8 mouse cellular contexts compared by ENCODE assay signal in genomic region chr12:75595291-75596153, GRCm38 (mm10). TPM values are rescaled to one million over a fixed set of nuclear protein-coding genes. Genes with fewer than 3 reads are reported as not detected.
DNase-seq lines count a peak whose midpoint lies in the region; ATAC-seq and TF ChIP-seq lines count a peak whose summit lies in the region.

No protein-coding gene starts in this region.

- no peaks in the 10 kb centered on the region for H3K9me3 ChIP-seq in G1E (replicated peaks)
- no peaks in the 10 kb centered on the region for H3K9me3 ChIP-seq in kidney, postnatal 0 days (replicated peaks; ENCODE audit: low read length)
- H3K9me3 ChIP-seq in neural tube, embryonic 15.5 days (replicated peaks): no peaks in the 10 kb centered on the region

- peak overlapping the region; percentile 97 for H3K4me3 ChIP-seq in G1E (ENCODE audit: low read depth, low read length)
- H3K4me3 ChIP-seq in cerebellum, adult 2 months (replicated peaks; ENCODE audit: insufficient read depth, low read depth, low read length): peak overlapping the region; percentile 82
- peak overlapping the region; percentile 99 for H3K4me3 ChIP-seq in kidney, postnatal 0 days (replicated peaks; ENCODE audit: low read depth, low read length)
- H3K4me3 ChIP-seq in lung, adult 2 months (replicated peaks; ENCODE audit: extremely low read depth, low read depth, low read length): peak overlapping the region; percentile 97
- H3K4me3 ChIP-seq in neural tube, embryonic 15.5 days (replicated peaks): peak overlapping the region; percentile 88

- TF ChIP-seq CTCF in G1E (IDR thresholded peaks at IDR 0.05; ENCODE audit: low read depth, low read length): no peak
- TF ChIP-seq CTCF in cerebellum, adult 2 months (IDR thresholded peaks at IDR 0.05; ENCODE audit: borderline replicate concordance, insufficient read depth, low read depth, low read length): no peak
- no peak for TF ChIP-seq CTCF in kidney, postnatal 0 days (IDR thresholded peaks at IDR 0.05; ENCODE audit: low read depth)
- no peak for TF ChIP-seq CTCF in lung, adult 2 months (IDR thresholded peaks at IDR 0.05; ENCODE audit: insufficient read depth, low read length)

- peaks cover 28% of the 10 kb centered on the region for H3K36me3 ChIP-seq in G1E (replicated peaks)
- peaks cover 13% of the 10 kb centered on the region; the same call in 1 of the 2 replicates for H3K36me3 ChIP-seq in kidney, postnatal 0 days (ENCODE audit: insufficient read depth, low read length)
- H3K36me3 ChIP-seq in neural tube, embryonic 15.5 days: peaks cover 16% of the 10 kb centered on the region

- DNase-seq in 3134 (ENCODE audit: extremely low read depth, insufficient read length, low spot score): peak; percentile 55
- DNase-seq in G1E (ENCODE audit: low spot score): peak; percentile 60
- peak in 1 of 2 experiments; percentile 52 for DNase-seq in cerebellum, adult 2 months
- DNase-seq in kidney, postnatal 0 days (ENCODE audit: low spot score): peak; percentile 33
- DNase-seq in lung, adult 2 months: peak; percentile 65
- peak; percentile 29 to 34 for DNase-seq in thymus, postnatal 10 days (ENCODE audit: low spot score in 2 of 2)

- peak overlapping the region; percentile 87 for H3K4me2 ChIP-seq in kidney, postnatal 0 days (ENCODE audit: low read length)
- H3K4me2 ChIP-seq in neural tube, embryonic 15.5 days: peak overlapping the region; percentile 84

- peaks cover 44% of the 10 kb centered on the region for H3K4me1 ChIP-seq in G1E (ENCODE audit: insufficient read depth, low read depth, low read length)
- H3K4me1 ChIP-seq in cerebellum, adult 2 months (ENCODE audit: control insufficient read depth, insufficient read depth, low read length): peaks cover 12% of the 10 kb centered on the region
- peaks cover 3% of the 10 kb centered on the region; the same call in 1 of the 2 replicates for H3K4me1 ChIP-seq in kidney, postnatal 0 days (replicated peaks; ENCODE audit: insufficient read depth, low read length)
- H3K4me1 ChIP-seq in lung, adult 2 months (ENCODE audit: control insufficient read depth, insufficient read depth, low read length): peaks cover 10% of the 10 kb centered on the region
- peaks cover 27% of the 10 kb centered on the region for H3K4me1 ChIP-seq in neural tube, embryonic 15.5 days

- H3K27ac ChIP-seq in cerebellum, adult 2 months (ENCODE audit: insufficient read depth, low read length): peak overlapping the region; percentile 75
- peak overlapping the region; percentile 98 for H3K27ac ChIP-seq in kidney, postnatal 0 days
- peak overlapping the region; percentile 95 for H3K27ac ChIP-seq in neural tube, embryonic 15.5 days (replicated peaks)

- ATAC-seq in G1E (ENCODE audit: extremely low read depth, insufficient number of reproducible peaks, low FRiP score, poor library complexity, severe bottlenecking): no peak
- ATAC-seq in frontal cortex, adult (ENCODE audit: low TSS enrichment): peak; percentile 11; the same call in 1 of the 2 replicates
- ATAC-seq in kidney, postnatal 0 days (replicated peaks; ENCODE audit: low FRiP score, low read depth): peak; percentile 9
- ATAC-seq in neural tube, embryonic 15.5 days (ENCODE audit: low FRiP score): peak; percentile 33

- H3K27me3 ChIP-seq in G1E (ENCODE audit: insufficient read depth, low read length): no peaks in the 10 kb centered on the region
- no peaks in the 10 kb centered on the region for H3K27me3 ChIP-seq in cerebellum, adult 2 months (ENCODE audit: control insufficient read depth, insufficient read depth, low read length)
- H3K27me3 ChIP-seq in kidney, postnatal 0 days (ENCODE audit: insufficient read depth, low read length): no peaks in the 10 kb centered on the region
- no peaks in the 10 kb centered on the region for H3K27me3 ChIP-seq in neural tube, embryonic 15.5 days (replicated peaks)

- peak overlapping the region; percentile 96 for H3K9ac ChIP-seq in kidney, postnatal 0 days (ENCODE audit: low read depth, low read length)
- peak overlapping the region; percentile 98 for H3K9ac ChIP-seq in neural tube, embryonic 15.5 days (replicated peaks)

- 1% methylated on average over 95 of the region's 97 CpGs for WGBS in cerebellum, adult 2 months
- WGBS in kidney, postnatal 0 days: under 1% methylated on average over 88 of the region's 97 CpGs
- under 1% methylated on average over 76 of the region's 97 CpGs for WGBS in lung, adult 2 months
- WGBS in neural tube, embryonic 15.5 days: under 1% methylated on average over 51 of the region's 97 CpGs

- TF ChIP-seq POLR2A in cerebellum, adult 2 months (IDR thresholded peaks at IDR 0.05; ENCODE audit: borderline replicate concordance, insufficient read depth, low read length): no peak
- no peak for TF ChIP-seq POLR2A in lung, adult 2 months (IDR thresholded peaks at IDR 0.05; ENCODE audit: borderline replicate concordance, extremely low read depth, low read depth, low read length)

RNA-seq across cellular contexts. Expression of gene Ppp2r5e, which starts 0.5 kb away (rescaled TPM):
- total RNA-seq in G1E (2014; fragmentation: Nextera tagmentation): 69.2 and 111 TPM in 2 replicates
- 19.3 and 20.4 TPM in 2 replicates for total RNA-seq in G1E (2017)
- 74.6 and 107 TPM in 2 replicates for polyA plus RNA-seq in G1E (2012)
- 39.4 and 42.7 TPM in 2 replicates for polyA plus RNA-seq in cerebellum, adult 2 months (2012; rRNA removed)
- 12.7 and 16.0 TPM in 2 replicates for polyA plus RNA-seq in kidney, postnatal 0 days (2015; fragmentation: Nextera tagmentation; extraction: Ambion mirVana)
- 13.8 and 23.3 TPM in 2 replicates for polyA plus RNA-seq in lung, adult 2 months (2012; rRNA removed)
- polyA plus RNA-seq in neural tube, embryonic 15.5 days (2015; fragmentation: Nextera tagmentation; extraction: Ambion mirVana): 19.3 and 20.0 TPM in 2 replicates
